Mouse (Mus musculus) kidney, postnatal 10 days (tissue): ENCODE measurements around the gene Inpp5a.

Experiments
- DNase-seq: peaks from one replicate; pipeline ENCODE4 v3.0.0; 2021; ENCODE audit warnings: mixed read lengths

Gene Inpp5a

DNA sequence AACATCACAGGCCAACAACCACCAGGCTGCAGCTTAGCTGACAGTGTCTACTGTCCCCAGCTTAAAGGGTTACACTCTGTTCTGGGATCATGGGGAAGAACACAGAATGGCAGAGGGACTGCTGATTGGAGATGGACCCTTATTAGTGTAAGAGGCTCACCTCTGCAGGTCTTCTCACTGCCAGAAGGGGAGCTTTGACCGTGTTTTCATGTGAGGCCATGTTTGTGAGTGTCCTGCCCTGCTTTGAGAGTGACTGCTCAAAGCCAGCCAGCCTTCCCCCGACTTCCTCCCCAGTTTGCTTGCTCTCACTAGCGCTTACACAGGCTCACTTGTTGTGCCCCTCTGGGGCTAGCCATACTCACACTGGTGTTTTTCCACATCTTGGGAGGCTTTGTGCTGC is 58.5 kb downstream of the Inpp5a start:
- DNase-seq = no peak

DNA sequence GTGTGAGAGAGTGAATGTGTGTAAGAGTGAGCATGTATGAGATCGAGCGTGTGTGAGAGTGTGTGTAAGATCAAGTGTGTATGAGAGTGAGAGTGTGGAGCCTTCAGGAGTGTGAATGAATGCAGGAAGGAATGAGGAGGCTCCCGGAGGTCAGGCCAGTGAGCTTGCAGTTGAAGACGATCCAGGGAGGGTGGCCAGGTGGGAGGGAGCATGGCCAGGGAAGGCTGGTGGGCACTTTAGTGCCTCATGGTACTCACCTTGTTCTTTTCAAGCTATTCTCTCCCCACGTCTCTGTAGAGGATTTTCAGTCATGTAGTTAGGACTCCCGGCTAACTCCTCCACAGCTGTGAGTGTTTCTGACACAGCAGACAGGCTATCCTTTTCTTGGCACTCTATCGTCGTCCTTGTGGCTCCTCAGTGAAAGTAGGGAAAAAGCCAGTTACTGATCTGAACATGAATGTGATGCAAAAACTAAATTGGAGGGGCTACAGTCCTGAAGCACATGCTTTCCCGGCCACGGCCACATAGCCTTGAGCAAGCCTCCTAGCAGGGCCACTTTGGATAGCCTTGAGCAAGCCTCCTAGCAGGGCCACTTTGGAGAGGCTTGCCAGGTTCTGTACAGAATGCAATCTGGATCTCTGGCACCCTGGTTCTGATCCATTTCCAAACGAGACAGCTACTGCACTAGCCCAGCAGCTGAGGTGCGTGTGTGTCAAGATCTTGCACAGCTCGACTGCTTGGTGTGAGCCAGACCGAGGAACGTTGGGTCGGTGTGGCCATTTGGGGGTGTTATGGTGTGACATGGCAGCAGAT is 61.5 kb downstream of the Inpp5a start:
- DNase-seq = no peak

DNA sequence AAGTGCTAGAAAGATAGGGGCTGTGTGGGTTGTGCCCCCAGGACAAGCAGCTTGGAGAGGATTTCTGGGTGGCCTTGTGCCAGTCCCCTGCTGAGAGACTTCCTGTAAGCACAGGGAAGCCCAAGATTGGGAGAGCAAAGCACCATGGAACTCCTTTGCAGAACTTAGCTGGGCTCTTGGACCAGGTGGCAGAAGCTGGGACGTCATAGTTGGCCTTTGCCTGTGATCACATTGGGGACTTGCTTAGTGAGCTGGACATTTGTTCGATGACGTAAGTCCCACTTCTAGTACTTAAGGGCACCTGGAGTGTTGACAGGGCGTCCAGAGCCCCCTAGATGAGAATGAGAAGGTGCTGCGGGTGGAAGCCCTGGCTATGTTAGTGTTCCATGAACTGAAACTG is 62.8 kb downstream of the Inpp5a start:
- no peak for DNase-seq

DNA sequence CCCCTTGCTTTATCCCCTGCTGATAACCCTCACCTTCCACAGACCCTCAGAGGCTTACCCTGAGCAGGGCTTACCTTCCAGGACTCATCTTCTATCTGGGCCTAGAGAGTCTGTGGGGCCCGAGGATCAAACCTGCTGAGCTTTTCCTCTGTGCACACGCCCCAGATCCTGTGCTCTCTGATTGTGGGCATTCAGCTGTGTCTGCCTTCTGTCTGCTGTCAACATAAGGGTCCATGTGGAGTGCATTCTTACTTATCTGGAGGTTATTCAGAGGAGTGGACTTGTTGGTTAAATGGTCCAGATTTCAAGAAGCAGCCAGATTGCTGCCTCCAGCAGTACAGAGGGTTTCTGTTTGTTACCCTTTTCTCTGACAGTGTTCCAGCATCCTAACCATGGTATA is 63.3 kb downstream of the Inpp5a start:
- DNase-seq = no peak

- DNase-seq = no peak
These were observed 64.3 kb downstream of the Inpp5a start for GRCm38 (mm10) chr7:139453198-139453597.

GRCm38 (mm10) chr7:139454285-139454684 is 65.4 kb downstream of the Inpp5a start:
- DNase-seq = no peak

DNA sequence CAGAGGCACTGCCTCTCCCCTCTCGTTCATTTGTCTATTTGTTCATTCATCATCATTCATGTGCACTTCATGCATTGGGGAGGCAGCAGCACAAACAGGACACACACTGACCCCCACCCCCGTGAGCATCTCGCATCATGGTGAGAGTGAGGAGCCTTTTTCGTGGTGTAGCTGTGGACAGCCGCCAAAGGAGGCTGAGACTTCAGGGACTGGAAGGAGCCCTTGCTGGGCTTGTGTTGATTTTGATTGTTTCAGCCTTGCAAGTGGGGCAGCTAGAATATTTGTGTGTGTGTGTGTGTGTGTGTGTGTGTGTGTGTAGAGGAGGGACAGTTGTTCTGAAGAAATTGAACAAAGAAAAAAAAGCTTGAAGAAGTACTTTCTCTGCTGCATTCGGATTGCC is 67.8 kb downstream of the Inpp5a start:
- no peak for DNase-seq

GRCm38 (mm10) chr7:139461344-139461743 is 72.4 kb downstream of the Inpp5a start:
- DNase-seq = no peak

- no peak for DNase-seq
These were observed 73.2 kb downstream of the Inpp5a start for GRCm38 (mm10) chr7:139462142-139462541.

GRCm38 (mm10) chr7:139465538-139465937 is 76.6 kb downstream of the Inpp5a start:
- DNase-seq = no peak

GRCm38 (mm10) chr7:139466484-139467176 is 77.7 kb downstream of the Inpp5a start:
- no peak for DNase-seq

DNA sequence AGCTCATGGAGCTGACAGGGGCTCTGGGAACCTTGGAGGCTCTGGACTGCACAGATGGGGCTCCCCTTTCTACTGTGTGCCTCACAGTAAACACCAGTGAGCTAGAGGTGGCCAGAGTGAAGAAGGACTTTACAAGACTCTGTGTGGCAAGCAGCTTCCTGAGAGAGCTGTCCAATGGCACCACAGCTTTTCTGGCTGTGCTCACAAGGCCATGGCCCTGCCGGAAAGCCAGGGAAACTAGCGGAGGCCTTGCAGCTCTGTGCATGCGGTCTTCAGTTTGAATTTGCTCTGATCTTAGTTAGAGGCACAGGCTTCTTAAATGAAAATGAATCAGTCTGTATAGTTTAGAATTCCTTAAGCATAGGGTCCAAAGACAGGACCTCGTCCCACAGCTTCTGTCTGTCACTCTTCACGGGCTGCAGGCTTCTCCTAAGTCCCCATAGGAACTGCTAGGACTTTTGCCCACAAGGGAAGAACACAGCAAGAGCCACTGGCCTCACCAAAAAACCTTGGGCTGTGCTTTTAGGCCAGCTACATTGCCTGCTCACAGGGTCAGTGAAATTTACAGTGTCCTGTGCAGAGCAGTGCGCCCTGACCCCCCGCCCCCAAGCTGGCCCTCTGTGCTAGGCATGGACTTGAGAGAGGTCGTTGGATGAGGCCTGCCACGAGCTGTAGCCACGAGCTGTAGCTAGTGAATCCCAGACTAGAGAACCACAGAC is 78.4 kb downstream of the Inpp5a start:
- DNase-seq = peak; percentile 54

DNA sequence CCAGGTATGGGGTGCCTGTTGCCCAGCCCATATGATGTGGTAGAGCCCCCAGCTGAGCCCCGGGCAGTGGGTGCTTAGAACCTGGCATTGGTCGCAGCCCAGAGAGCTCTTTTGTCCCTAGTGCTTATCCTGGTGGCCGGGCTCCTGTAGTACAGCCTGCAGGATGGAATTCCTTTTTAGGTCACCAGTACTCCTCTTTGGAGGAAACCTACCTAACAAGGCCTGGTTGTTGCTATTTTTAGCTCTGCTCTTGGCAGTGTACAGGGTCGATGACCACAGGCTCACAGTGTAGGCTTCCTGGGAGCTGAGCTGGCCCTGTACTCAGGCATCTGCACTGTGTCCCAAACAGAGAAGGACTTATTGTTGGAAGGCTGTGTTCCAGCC is 79.0 kb downstream of the Inpp5a start:
- DNase-seq = peak; percentile 37

DNA sequence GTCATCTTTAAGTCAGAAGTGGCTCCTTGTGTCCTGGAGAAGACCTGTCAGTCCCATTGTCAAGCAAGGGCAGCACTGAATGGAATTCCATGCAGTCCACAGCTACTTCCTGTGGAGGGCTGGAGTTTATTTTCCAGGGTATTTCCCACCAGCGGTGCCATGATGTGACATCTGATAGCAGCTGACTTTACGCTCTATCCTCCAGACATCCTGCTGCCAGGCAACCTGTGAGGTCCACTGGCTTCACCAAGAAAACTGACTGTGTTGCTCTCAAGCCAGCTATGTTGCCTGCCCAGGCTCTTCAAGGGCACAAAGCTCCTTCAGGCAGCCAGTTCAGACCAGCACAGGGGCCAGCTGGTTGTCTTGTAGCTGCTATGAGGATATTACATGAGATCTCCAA is 79.5 kb downstream of the Inpp5a start:
- peak; percentile 29 for DNase-seq

DNA sequence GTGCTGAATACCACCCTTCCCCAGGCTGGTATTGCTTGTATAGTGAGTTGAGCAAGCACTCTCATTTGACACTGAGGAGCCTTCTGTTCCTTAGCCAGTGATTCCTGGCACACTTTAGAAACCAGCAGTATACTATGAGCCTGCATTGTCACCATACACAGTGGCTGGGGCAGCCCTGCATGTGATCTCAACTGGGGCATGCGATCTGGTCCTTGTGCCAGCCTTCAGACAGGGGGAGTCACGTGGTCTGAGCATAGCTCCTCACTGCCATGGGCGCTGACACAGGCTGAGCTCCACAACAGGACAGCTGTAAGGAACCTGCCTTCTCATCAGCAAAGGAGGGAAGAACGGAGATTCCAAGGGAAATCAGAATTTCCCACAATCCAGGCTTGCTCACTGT is 80.5 kb downstream of the Inpp5a start:
- DNase-seq = no peak

DNA sequence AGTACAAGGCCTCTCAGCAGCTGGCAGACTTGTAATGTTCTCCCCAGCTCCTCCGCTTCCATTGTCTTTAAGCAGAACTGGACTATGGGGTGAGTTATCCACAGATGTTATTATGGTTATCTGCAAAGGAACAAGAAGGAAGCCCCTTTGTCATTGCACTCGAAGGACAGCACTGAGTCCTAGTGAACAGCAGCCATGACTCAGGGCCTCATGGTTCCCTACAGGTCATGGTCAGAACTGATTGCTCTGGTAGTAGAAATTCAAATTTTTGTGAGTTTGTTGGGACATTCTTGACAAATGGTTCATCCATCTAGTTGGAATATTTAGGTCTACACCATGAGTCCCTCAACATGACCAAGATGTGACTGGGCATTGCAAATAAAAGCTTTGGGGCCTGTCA is 81.6 kb downstream of the Inpp5a start:
- DNase-seq = no peak

DNA sequence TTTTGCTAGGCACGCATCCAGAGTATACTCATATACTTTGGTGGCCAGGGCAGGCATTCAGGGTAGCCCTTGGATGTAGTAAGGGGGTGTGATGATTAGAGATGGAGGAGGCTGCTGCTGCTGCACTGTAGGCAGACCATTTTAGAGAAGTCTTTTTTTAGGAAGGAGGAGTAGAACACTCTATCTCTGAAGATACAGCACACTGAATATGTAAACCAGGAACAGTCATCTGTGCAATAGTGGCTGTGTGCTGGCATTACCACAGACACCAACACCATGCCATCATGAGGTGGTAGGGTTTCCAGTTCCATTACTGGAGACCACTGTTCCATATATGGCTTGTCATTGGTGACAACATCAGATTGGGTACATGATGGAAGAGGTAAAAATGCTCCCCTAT is 83.1 kb downstream of the Inpp5a start:
- DNase-seq = no peak

- DNase-seq = peak; percentile 92
These were observed 84.1 kb downstream of the Inpp5a start for GRCm38 (mm10) chr7:139472865-139473549.

DNA sequence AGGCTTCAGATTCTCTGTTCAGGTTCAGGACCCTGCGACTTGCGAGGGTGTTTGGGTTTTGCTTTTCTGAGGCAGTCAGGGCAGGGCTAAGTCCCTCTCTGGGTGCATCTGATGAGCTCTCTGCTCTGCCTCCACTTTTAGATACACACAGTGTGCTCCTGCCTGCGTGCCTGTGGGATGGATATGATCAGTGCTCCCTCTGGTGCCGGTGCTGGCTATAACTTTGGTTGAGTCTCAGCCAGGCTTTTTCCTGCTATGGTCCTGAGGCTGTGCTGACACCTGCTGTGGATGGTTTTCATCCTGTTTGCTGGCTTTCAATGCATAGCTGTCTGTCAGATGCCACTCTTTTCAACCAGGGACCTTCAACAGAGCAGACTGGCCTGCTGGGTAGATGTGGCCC is 87.0 kb downstream of the Inpp5a start:
- DNase-seq = peak; percentile 51

DNA sequence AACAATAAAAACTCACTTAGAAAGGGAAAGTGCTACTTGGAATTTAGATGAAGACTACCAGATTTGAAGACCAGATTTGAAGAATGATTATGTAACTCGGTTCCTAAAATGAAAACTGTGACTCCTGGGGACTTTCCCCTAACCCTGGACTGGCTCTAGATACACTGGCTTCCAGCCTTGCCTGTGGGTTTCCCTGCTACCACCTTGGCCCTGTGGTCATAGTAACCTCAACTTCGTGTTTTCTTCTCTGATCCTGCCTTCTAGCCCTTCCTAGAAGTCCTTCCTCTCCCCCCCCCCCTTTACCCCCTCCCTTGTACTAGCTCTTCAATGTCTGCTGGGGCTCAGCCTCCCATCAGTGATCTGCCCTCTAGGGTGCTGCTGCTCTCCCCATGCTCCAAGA is 87.8 kb downstream of the Inpp5a start:
- DNase-seq = no peak

- DNase-seq = no peak
These were observed 88.8 kb downstream of the Inpp5a start for GRCm38 (mm10) chr7:139477748-139478147.

- no peak for DNase-seq
These were observed 90.2 kb downstream of the Inpp5a start for GRCm38 (mm10) chr7:139479077-139479476.

DNA sequence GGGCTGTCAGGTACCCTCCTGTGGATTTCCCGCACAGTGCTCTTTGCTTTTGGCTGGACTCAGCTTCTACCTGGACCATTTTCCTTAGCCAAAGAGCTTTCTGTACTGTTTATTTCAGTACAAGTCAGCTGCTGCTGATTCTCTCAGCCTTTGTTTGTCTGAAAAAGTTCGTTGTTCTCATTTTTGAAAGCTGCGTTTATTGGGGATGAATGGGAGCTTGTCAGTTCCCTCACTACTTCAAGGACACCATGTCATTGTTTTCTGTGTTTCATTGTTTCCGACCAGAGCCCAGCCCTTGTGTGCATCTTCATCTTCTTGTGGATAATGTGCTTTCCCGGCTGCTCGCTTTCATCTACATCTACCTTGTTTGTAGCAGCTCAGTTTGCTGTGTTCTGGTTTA is 90.7 kb downstream of the Inpp5a start:
- DNase-seq = no peak
